Mouse (Mus musculus) lung, embryonic 16.5 days (tissue): ENCODE results near the gene Kxd1. TPM values are rescaled to one million over a fixed set of nuclear protein-coding genes. Genes with fewer than 3 reads are reported as not detected.

ENCODE experiments used
- ATAC-seq: fragments of 200-750 bp; cut with Nextera tagmentation; 2 replicates; pipeline ENCODE4 v1.8.0; 2017; ENCODE audit warnings: low read depth, mild to moderate bottlenecking, moderate library complexity
- H3K27ac ChIP-seq: fragments of 300-500 bp; sonication (generic); 2 replicates; pipeline ENCODE4 v1.5.1; 2014; ENCODE audit warnings: mild to moderate bottlenecking, control low read depth, low read length
- H3K27me3 ChIP-seq: fragments of 300-500 bp; sonication (generic); 2 replicates; pipeline ENCODE4 v1.6.1; 2014; ENCODE audit warnings: low read depth, low read length, mixed read lengths; ENCODE audit not compliant: control insufficient read depth, insufficient read depth
- H3K36me3 ChIP-seq: fragments of 300-500 bp; sonication (generic); 2 replicates; pipeline ENCODE4 v1.6.1; 2014; ENCODE audit warnings: low read length; ENCODE audit not compliant: control insufficient read depth, insufficient read depth
- H3K4me1 ChIP-seq: fragments of 300-500 bp; sonication (generic); replicated peaks from 2 replicates; pipeline ENCODE4 v1.6.1; 2014; ENCODE audit warnings: low read length, mixed read lengths; ENCODE audit not compliant: control insufficient read depth, insufficient read depth
- H3K4me2 ChIP-seq: fragments of 300-500 bp; sonication (generic); 2 replicates; pipeline ENCODE4 v1.6.1; 2014; ENCODE audit warnings: low read depth, low read length, control low read depth
- H3K4me3 ChIP-seq: fragments of 300-500 bp; sonication (generic); 2 replicates; pipeline ENCODE4 v1.5.1; 2014; ENCODE audit warnings: mild to moderate bottlenecking, low read length, control low read depth
- H3K9ac ChIP-seq: fragments of 300-500 bp; sonication (generic); 2 replicates; pipeline ENCODE4 v1.6.1; 2014; ENCODE audit warnings: low read length, control low read depth
- H3K9me3 ChIP-seq: fragments of 300-500 bp; sonication (generic); 2 replicates; pipeline ENCODE4 v1.6.1; 2016; ENCODE audit warnings: low read length; ENCODE audit not compliant: control insufficient read depth
- WGBS: fragments of 180-500 bp; shearing (Covaris S2); extraction: QIAGEN DNeasy Blood & Tissue Kit; methylation state at CpG from one replicate; pipeline ENCODE4 v1.1.7; 2014; 5-methylcytosine and 5-hydroxymethylcytosine counted together
- polyA plus RNA-seq: library from polyadenylated mRNA; unstranded; fragments of >200 nt; fragmentation: Nextera tagmentation; extraction: Ambion mirVana; gene quantifications from 2 replicates; pipeline ENCODE4 v1.2.1, GENCODE M21; 2015

Kxd1 gene
- polyA plus RNA-seq, 1 experiment from 2014 or later, result 55.3 TPM

GRCm38 (mm10) chr8:70486941-70487520 is 40.7 kb downstream of the Kxd1 start, which contains the start of gene Tmem59l:
Tmem59l (minus strand) TSS chr8:70487358.
- peak within 1 kb of the TSS; percentile 99 for H3K27ac ChIP-seq
- H3K4me2 ChIP-seq, result peak within 1 kb of the TSS; percentile 63
- WGBS, result 8% methylated on average over 33 of the region's 33 CpGs
- no peak for ATAC-seq
- no peaks in the 10 kb centered on the region for H3K36me3 ChIP-seq
- peak within 1 kb of the TSS; percentile 62 for H3K9ac ChIP-seq
- H3K27me3 ChIP-seq, result peaks cover 67% of the 10 kb centered on the region
- no peaks in the 10 kb centered on the region for H3K9me3 ChIP-seq
- peak within 1 kb of the TSS; percentile 35 for H3K4me3 ChIP-seq
- H3K4me1 ChIP-seq, result peaks cover 46% of the 10 kb centered on the region

- no peak overlapping the region for H3K27ac ChIP-seq
Observed at GRCm38 (mm10) chr8:70486191-70486681, 41.5 kb downstream of the Kxd1 start.

GRCm38 (mm10) chr8:70482943-70483342 is 44.8 kb downstream of the Kxd1 start:
- Histone ChIP-seq H3K4me3 (no peak overlapping the region), H3K9ac (no peak overlapping the region), H3K9me3 (no peaks in the 10 kb centered on the region), H3K4me2 (no peak overlapping the region), H3K27ac (peak overlapping the region; percentile 84), H3K36me3 (no peaks in the 10 kb centered on the region), H3K27me3 (peaks cover 32% of the 10 kb centered on the region), H3K4me1 (peaks cover 20% of the 10 kb centered on the region)
- ATAC-seq, result peak; percentile 87
- WGBS, result 24% methylated on average over 2 of the region's 2 CpGs

More at GRCm38 (mm10) chr8:70486191-70486681, 41.5 kb downstream of the Kxd1 start:
- WGBS, result 49% methylated on average over 7 of the region's 7 CpGs
- H3K9me3 ChIP-seq, result no peaks in the 10 kb centered on the region
- H3K36me3 ChIP-seq, result no peaks in the 10 kb centered on the region
- no peak overlapping the region for H3K4me2 ChIP-seq
- ATAC-seq, result no peak
- peaks cover 46% of the 10 kb centered on the region for H3K4me1 ChIP-seq
- peaks cover 59% of the 10 kb centered on the region for H3K27me3 ChIP-seq
- H3K9ac ChIP-seq, result no peak overlapping the region
- no peak overlapping the region for H3K4me3 ChIP-seq

- Histone ChIP-seq H3K9me3 (no peaks in the 10 kb centered on the region), H3K27ac (peak overlapping the region; percentile 83), H3K27me3 (peaks cover 24% of the 10 kb centered on the region), H3K4me1 (peaks cover 20% of the 10 kb centered on the region), H3K36me3 (no peaks in the 10 kb centered on the region), H3K4me2 (no peak overlapping the region), H3K9ac (no peak overlapping the region), H3K4me3 (no peak overlapping the region)
- no peak for ATAC-seq
- WGBS, result 68% methylated on average over 3 of the region's 3 CpGs
Observed at GRCm38 (mm10) chr8:70481908-70482307, 45.8 kb downstream of the Kxd1 start.

DNA sequence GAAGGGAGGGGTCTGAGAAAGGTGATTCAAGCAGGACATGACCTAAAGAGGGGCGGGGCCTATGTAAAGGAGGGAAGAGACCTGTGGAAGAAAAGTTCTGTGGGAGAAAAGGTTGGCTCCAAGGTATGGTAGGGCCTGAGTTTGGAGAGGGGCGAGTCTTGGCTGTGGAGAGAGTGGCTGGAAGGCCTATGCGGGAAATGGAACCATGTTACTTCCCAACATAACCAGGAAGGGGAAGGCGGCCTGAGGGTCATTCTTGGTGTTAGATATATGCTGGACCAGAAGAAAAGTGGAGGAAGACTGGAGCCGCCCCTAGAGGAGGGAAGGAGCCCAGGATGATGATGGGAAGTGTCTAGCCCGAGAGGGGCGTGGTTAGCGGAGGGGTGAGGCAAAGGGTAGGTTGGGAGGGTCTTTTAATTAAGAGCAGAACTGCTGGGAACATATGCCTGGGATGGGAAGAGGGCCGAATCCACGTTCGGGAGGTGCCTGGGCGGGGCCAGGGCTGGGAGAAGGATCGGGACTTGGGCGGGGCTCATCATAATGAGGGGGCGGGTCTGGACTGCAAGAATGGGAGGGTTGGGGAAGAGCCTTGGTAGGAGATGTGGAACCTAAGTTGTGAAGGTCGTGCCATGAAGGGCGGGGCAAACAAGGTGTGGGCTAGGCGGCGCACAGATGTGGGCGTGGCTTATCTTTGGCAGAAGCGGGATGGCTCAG is 50.3 kb downstream of the Kxd1 start:
- H3K4me1 ChIP-seq, result peaks cover 20% of the 10 kb centered on the region
- H3K4me2 ChIP-seq, result peak overlapping the region; percentile 77
- H3K27ac ChIP-seq, result peak overlapping the region; percentile 75
- no peaks in the 10 kb centered on the region for H3K9me3 ChIP-seq
- H3K36me3 ChIP-seq, result no peaks in the 10 kb centered on the region
- H3K4me3 ChIP-seq, result peak overlapping the region; percentile 69
- ATAC-seq, result peak; percentile 37
- no peak overlapping the region; the same call in 1 of the 2 replicates for H3K9ac ChIP-seq
- WGBS, result 2% methylated on average over 21 of the region's 21 CpGs
- H3K27me3 ChIP-seq, result peaks cover 3% of the 10 kb centered on the region; the same call in 1 of the 2 replicates

- H3K9me3 ChIP-seq, result no peaks in the 10 kb centered on the region
- ATAC-seq, result peak; percentile 94
- peaks cover 16% of the 10 kb centered on the region for H3K4me1 ChIP-seq
- H3K4me2 ChIP-seq, result peak within 1 kb of the TSS; percentile 77
- peaks cover 3% of the 10 kb centered on the region; the same call in 1 of the 2 replicates for H3K27me3 ChIP-seq
- peak within 1 kb of the TSS; percentile 69 for H3K4me3 ChIP-seq
- WGBS, result 1% methylated on average over 53 of the region's 53 CpGs
- H3K36me3 ChIP-seq, result no peaks in the 10 kb centered on the region
- peak within 1 kb of the TSS; percentile 75 for H3K27ac ChIP-seq
- H3K9ac ChIP-seq, result peak within 1 kb of the TSS; percentile 83
Observed at GRCm38 (mm10) chr8:70476333-70477268, 51.2 kb downstream of the Kxd1 start, which contains the start of gene Klhl26. Klhl26 (minus strand) TSS chr8:70476968.

GRCm38 (mm10) chr8:70471856-70472255 is 55.9 kb downstream of the Kxd1 start:
- no peak overlapping the region for H3K27ac ChIP-seq
- no peak for ATAC-seq

GRCm38 (mm10) chr8:70469938-70470337 is 57.8 kb downstream of the Kxd1 start:
- Histone ChIP-seq H3K9me3 (no peaks in the 10 kb centered on the region), H3K36me3 (peaks cover 7% of the 10 kb centered on the region; the same call in 1 of the 2 replicates), H3K4me1 (peaks cover 30% of the 10 kb centered on the region), H3K27me3 (no peaks in the 10 kb centered on the region), H3K27ac (no peak overlapping the region; the same call in 1 of the 2 replicates), H3K9ac (no peak overlapping the region), H3K4me3 (no peak overlapping the region), H3K4me2 (no peak overlapping the region)
- 52% methylated on average over 2 of the region's 2 CpGs for WGBS
- no peak for ATAC-seq

More at GRCm38 (mm10) chr8:70471856-70472255, 55.9 kb downstream of the Kxd1 start:
- H3K27me3 ChIP-seq, result no peaks in the 10 kb centered on the region
- no peak overlapping the region for H3K9ac ChIP-seq
- WGBS, result 100% methylated on average over 7 of the region's 7 CpGs
- no peaks in the 10 kb centered on the region for H3K36me3 ChIP-seq
- no peak overlapping the region for H3K4me2 ChIP-seq
- no peaks in the 10 kb centered on the region for H3K9me3 ChIP-seq
- H3K4me1 ChIP-seq, result peaks cover 41% of the 10 kb centered on the region
- no peak overlapping the region for H3K4me3 ChIP-seq
